Mouse (Mus musculus) layer of hippocampus, adult 11-12 months (tissue): ENCODE measurements at regions not wholly inside any gene's neighbourhood (a gene's known extent, or its start where the extent isn't known, plus 50 kb on each side); places are given as distances from the start of the nearest gene placed in this dataset.
A peak's percentile ranks its signal among the peaks of the same experiment; 100 is the strongest.

Experiments used
- DNase-seq: peaks from one replicate; pipeline ENCODE4 v3.0.0; 2022; ENCODE audit warnings: low spot score

- no peak for DNase-seq
Measured at GRCm38 (mm10) chr3:123918140-123918539, 227.5 kb upstream of the Ndst3 start.

- DNase-seq, result no peak
Measured at GRCm38 (mm10) chr3:123952121-123952520, 261.5 kb upstream of the Ndst3 start.

DNA sequence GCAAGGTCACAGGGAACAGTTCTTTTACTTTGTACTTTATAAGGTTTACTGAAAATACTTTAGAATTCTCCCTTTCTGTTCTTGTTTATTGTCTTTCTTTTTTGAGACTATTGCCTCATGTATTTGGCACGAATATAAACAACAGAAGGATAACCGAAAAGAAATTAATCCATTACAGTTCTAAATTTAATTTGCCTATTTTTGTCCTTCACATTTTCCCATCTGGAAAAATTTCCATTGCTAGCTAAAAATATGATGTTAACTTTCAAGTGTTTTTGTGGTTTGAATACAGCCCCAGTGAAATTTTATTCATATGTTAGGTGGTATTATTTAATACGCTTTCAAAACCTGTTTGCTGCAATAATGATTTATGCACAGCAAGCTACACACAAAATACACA is 276.7 kb upstream of the Ndst3 start:
- no peak for DNase-seq

DNA sequence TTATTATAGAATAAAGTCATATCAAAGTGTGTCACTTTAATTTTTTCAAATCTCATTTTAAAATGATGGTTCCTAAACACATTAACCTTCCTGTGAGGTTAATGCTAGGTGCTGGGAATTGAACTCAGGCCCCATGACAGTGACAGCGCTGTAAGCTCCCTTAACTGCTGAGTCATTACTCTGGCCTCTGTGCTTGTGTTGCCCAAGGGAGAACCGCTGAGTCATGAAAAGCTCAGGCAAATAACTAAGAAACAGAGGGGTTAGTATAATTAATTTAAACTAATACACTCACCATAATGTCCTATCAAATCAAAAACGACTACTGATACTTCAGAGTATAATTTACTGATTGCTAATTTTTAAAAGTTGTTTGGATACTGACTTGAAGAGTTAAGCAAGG is 281.7 kb upstream of the Ndst3 start:
- no peak for DNase-seq

GRCm38 (mm10) chr3:123973806-123974576 is 283.3 kb upstream of the Ndst3 start:
- DNase-seq, result peak; percentile 11

DNA sequence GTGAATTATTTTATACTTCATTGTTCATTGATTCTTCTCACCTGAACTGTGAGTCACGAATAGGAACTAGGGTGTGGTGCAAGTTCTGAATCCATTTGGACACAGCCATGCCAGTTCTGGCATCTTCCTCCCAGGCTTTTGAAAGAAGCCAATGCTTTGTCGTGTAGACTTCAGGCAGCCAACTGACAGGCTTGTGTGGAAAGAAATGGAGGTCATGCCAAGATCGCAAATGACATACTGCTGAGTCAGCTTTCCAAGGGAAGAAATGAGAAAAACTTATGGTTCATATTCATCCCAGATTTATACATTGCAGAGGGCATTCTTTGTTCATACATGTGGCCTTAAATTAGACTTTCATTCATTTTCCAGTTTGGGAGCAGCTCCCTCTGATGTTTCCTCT is 285.8 kb upstream of the Ndst3 start:
- DNase-seq, result no peak

DNA sequence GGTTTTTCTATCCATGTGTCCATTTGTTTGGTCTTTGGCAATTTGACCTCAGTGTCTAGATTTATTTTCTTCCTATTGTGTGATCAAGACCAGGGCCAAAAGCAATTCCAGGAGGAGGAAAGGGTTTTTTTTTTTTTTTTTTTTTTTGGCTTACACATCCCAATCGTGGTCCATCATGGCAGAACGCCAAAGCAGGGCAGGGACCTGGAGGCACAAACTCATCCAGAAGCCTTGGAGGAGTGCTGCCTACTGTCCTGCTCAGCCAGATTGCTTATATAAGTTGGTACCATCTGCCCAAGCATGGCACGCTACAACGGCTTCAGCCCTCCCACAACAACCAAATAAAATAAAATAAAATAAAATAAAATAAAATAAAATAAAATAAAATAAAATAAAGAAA is 286.5 kb upstream of the Ndst3 start:
- no peak for DNase-seq

DNA sequence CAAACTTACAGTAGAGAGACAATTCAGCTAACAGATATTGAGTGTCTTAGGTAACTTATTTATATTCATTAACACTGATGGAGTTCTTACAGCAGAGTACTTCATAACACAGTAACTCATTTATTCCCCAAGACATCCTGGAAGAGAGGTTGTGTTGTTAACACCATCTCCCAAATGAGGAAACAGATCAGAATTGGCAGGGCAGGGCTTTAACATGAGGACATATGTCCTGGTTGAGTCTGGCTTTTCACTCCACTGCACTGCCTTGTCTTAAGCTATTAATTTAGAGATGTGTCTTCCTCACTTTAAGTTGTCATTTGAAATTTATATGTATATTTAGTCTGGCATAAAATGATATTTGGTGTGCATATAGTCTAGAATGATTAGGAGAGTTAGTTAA is 292.4 kb upstream of the Ndst3 start:
- DNase-seq, result no peak

GRCm38 (mm10) chr3:123983530-123983929 is 292.9 kb upstream of the Ndst3 start:
- no peak for DNase-seq

DNA sequence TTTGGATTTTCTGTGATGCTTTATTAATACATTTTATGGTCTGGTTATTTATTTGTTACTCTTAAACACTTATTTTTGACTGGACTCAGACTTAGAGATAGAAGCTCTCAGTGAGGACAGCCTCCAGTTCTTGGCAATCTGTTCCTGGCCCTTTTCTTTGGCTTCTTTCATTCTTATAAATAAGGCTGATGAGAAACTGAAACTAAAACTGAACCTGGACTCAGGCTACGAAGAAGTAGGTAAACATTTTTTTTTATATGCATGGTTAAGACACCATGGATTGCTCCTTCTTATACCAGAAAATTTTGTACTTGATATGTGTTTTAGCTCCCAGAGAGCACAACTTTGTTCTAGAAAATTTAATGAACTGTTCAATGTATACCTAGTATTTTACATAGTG is 293.4 kb upstream of the Ndst3 start:
- DNase-seq, result no peak

- no peak for DNase-seq
Measured at GRCm38 (mm10) chr3:123999957-124000616, 309.4 kb upstream of the Ndst3 start.

DNA sequence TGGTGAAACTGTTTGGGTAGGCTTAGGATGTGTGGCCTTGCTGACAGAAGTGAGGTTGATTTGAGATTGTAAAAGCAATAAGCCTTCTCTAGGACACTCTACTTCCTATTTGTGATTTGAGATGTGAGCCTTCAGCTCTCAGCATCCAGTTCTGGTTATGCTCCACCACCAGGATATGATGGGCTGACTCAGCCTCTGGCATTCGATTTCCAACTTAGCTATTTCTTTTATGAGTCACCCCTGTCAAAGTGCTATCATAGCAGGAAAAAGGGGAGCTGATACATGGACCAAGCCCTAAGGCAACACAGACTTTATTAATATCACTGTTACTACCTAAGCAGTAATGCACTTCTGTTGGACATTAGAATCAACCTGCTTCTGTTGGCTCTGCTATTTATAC is 310.2 kb upstream of the Ndst3 start:
- DNase-seq, result no peak

- DNase-seq, result no peak
Measured at GRCm38 (mm10) chr3:124011685-124012084, 309.0 kb upstream of the Tram1l1 start.

- DNase-seq, result no peak
Measured at GRCm38 (mm10) chr3:124018618-124019017, 302.0 kb upstream of the Tram1l1 start.

- no peak for DNase-seq
Measured at GRCm38 (mm10) chr3:124026188-124026587, 294.5 kb upstream of the Tram1l1 start.

DNA sequence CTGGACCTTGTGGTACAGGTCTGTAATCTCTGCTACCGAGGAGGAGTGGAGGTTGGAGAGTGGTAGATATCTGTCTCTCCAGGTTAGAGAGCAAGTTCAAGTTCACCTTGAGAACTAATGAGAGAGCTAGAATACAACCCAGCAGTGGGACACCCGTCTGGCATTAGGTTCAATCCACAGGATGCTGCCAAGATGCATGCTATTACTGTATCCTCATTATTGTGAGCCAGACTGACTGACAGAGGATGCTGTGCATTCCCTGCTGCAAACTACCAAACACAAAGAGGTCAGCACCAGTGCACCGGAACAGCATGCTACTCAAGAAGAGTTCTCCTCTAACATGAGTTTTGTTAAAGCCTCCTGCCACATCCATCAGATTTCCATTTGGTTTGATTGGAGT is 253.6 kb upstream of the Tram1l1 start:
- no peak for DNase-seq

- DNase-seq, result no peak
Measured at GRCm38 (mm10) chr3:124067538-124067937, 253.1 kb upstream of the Tram1l1 start.

GRCm38 (mm10) chr3:124067971-124068370 is 252.7 kb upstream of the Tram1l1 start:
- no peak for DNase-seq

DNA sequence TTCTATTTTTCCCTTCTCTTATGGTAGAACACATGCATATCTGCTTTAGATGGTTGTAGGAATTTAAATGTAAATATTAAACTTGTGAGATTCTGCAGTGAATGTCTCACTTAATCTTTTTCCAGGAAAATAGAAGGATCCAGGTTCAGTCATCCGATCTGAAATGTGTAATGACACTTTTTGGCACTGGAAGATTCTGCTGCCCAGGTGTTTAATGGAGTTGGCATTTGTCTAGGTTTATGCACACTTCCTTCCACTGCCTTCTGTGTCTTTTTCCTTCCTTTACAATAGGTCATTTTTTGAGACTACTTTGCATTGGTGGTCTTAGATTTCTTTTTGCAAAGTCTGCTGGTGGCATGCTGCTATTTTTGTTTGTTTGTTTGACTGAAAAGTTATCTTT is 251.5 kb upstream of the Tram1l1 start:
- DNase-seq, result no peak

GRCm38 (mm10) chr3:124075974-124076606 is 244.6 kb upstream of the Tram1l1 start:
- DNase-seq, result peak; percentile 7

- no peak for DNase-seq
Measured at GRCm38 (mm10) chr3:124092404-124093121, 228.1 kb upstream of the Tram1l1 start.

GRCm38 (mm10) chr3:124113995-124114394 is 206.7 kb upstream of the Tram1l1 start:
- no peak for DNase-seq

DNA sequence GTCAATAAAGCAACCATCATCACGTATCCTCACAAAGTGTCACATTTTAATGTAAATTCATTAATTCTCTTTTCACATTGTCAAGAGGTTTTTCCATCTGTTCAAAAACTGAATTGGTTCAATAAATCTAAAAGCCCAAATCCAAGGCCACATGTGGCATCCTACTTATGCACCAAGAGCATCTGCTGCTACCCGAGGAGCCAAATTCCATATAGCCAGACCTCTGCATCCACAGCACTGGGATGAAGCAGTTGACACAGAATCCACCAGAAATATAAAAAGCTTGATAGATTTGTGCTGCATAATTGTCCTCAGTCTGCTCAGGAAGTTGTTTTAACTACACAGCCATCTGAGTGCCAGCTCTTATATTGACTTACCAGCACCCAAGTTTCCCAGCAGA is 164.4 kb upstream of the Tram1l1 start:
- DNase-seq, result no peak
